Mouse (Mus musculus): ENCODE measurements at regions not wholly inside any gene's neighbourhood (a gene's known extent, or its start where the extent isn't known, plus 50 kb on each side); places are given as distances from the start of the nearest gene placed in this dataset.

- H3K79me2 ChIP-seq (ENCODE audit: control insufficient read depth, insufficient read depth) = no peaks in the 10 kb centered on the region
- TF ChIP-seq POLR2A (IDR thresholded peaks at IDR 0.05; ENCODE audit: insufficient read length, low read depth) (no peak), MAX (IDR thresholded peaks at IDR 0.05; ENCODE audit: low read depth) (no peak), MYOG (IDR thresholded peaks at IDR 0.05; ENCODE audit: control insufficient read depth in 1 of 3, insufficient read depth in 1 of 3, insufficient read length in 2 of 3, low read depth in 2 of 3) (no peak)
- no peaks in the 10 kb centered on the region for H3K27me3 ChIP-seq (ENCODE audit: control insufficient read depth, insufficient read depth, insufficient read length)
- no peak overlapping the region for H3ac ChIP-seq (ENCODE audit: control insufficient read depth, insufficient read length)
- no peak overlapping the region for H3K4me2 ChIP-seq (ENCODE audit: low read depth)
- no peaks in the 10 kb centered on the region for H3K36me3 ChIP-seq (ENCODE audit: control insufficient read depth, insufficient read depth)
- H3K4me3 ChIP-seq = no peak overlapping the region
Measured at GRCm38 (mm10) chr1:64220040-64220439, 98.0 kb upstream of the Klf7 start.

GRCm38 (mm10) chr1:64215646-64216045 lies 93.6 kb upstream of the Klf7 start:
- no peak overlapping the region for H3K4me3 ChIP-seq
- H3ac ChIP-seq (ENCODE audit: control insufficient read depth, insufficient read length) = no peak overlapping the region
- H3K36me3 ChIP-seq (ENCODE audit: control insufficient read depth, insufficient read depth) = no peaks in the 10 kb centered on the region
- no peak overlapping the region for H3K4me2 ChIP-seq (ENCODE audit: low read depth)
- no peak for TF ChIP-seq TCF12 (IDR thresholded peaks at IDR 0.05; ENCODE audit: insufficient read depth, poor library complexity, severe bottlenecking)
- TF ChIP-seq MYOG (IDR thresholded peaks at IDR 0.05; ENCODE audit: control insufficient read depth in 1 of 3, insufficient read depth in 1 of 3, insufficient read length in 2 of 3, low read depth in 2 of 3) = no peak
- TF ChIP-seq USF1 (IDR thresholded peaks at IDR 0.05; ENCODE audit: low read depth) = no peak
- TF ChIP-seq E2F4 (IDR thresholded peaks at IDR 0.05; ENCODE audit: insufficient read depth) = no peak
- TF ChIP-seq TCF3 (IDR thresholded peaks at IDR 0.05; ENCODE audit: insufficient read length, low read depth) = no peak
- TF ChIP-seq POLR2AphosphoS2 (IDR thresholded peaks at IDR 0.05; ENCODE audit: insufficient read length, low read depth) = no peak
- no peak for TF ChIP-seq MAX (IDR thresholded peaks at IDR 0.05; ENCODE audit: low read depth)
- TF ChIP-seq CEBPB (IDR thresholded peaks at IDR 0.05; ENCODE audit: insufficient read depth, poor library complexity, severe bottlenecking) = no peak
- no peak for TF ChIP-seq REST (IDR thresholded peaks at IDR 0.05; ENCODE audit: insufficient read depth, insufficient read length)
- no peak for TF ChIP-seq SRF (IDR thresholded peaks at IDR 0.05; ENCODE audit: control insufficient read depth, insufficient read length, low read depth)
- TF ChIP-seq MYOD1 (IDR thresholded peaks at IDR 0.05; ENCODE audit: control insufficient read depth in 1 of 3, insufficient read length in 2 of 3, low read depth in 2 of 3) = no peak
- no peaks in the 10 kb centered on the region for H3K79me2 ChIP-seq (ENCODE audit: control insufficient read depth, insufficient read depth)
- no peaks in the 10 kb centered on the region for H3K27me3 ChIP-seq (ENCODE audit: control insufficient read depth, insufficient read depth, insufficient read length)

GRCm38 (mm10) chr1:64209131-64209530 lies 87.0 kb upstream of the Klf7 start:
- Histone ChIP-seq H3K4me2 (ENCODE audit: low read depth) (no peak overlapping the region), H3K27me3 (ENCODE audit: control insufficient read depth, insufficient read depth, insufficient read length) (no peaks in the 10 kb centered on the region), H3K79me2 (ENCODE audit: control insufficient read depth, insufficient read depth) (no peaks in the 10 kb centered on the region), H3ac (ENCODE audit: control insufficient read depth, insufficient read length) (no peak overlapping the region), H3K36me3 (ENCODE audit: control insufficient read depth, insufficient read depth) (no peaks in the 10 kb centered on the region), H3K4me3 (no peak overlapping the region)
- TF ChIP-seq POLR2AphosphoS2 (IDR thresholded peaks at IDR 0.05; ENCODE audit: insufficient read length, low read depth) = no peak
- TF ChIP-seq CEBPB (IDR thresholded peaks at IDR 0.05; ENCODE audit: insufficient read depth, poor library complexity, severe bottlenecking) = no peak
- no peak for TF ChIP-seq POLR2A (IDR thresholded peaks at IDR 0.05; ENCODE audit: insufficient read length, low read depth)
- TF ChIP-seq SRF (IDR thresholded peaks at IDR 0.05; ENCODE audit: control insufficient read depth, insufficient read length, low read depth) = no peak
- TF ChIP-seq USF1 (IDR thresholded peaks at IDR 0.05; ENCODE audit: low read depth) = no peak
- TF ChIP-seq TCF12 (IDR thresholded peaks at IDR 0.05; ENCODE audit: insufficient read depth, poor library complexity, severe bottlenecking) = no peak
- TF ChIP-seq MAX (IDR thresholded peaks at IDR 0.05; ENCODE audit: low read depth) = no peak
- TF ChIP-seq E2F4 (IDR thresholded peaks at IDR 0.05; ENCODE audit: insufficient read depth) = no peak
- TF ChIP-seq REST (IDR thresholded peaks at IDR 0.05; ENCODE audit: insufficient read depth, insufficient read length) = no peak
- TF ChIP-seq TCF3 (IDR thresholded peaks at IDR 0.05; ENCODE audit: insufficient read length, low read depth) = no peak
- TF ChIP-seq MYOG (IDR thresholded peaks at IDR 0.05; ENCODE audit: control insufficient read depth in 1 of 3, insufficient read depth in 1 of 3, insufficient read length in 2 of 3, low read depth in 2 of 3) = no peak

GRCm38 (mm10) chr1:64200387-64201023 lies 78.4 kb upstream of the Klf7 start:
- Histone ChIP-seq H3K36me3 (ENCODE audit: control insufficient read depth, insufficient read depth) (no peaks in the 10 kb centered on the region), H3K4me2 (ENCODE audit: low read depth) (no peak overlapping the region), H3ac (ENCODE audit: control insufficient read depth, insufficient read length) (no peak overlapping the region), H3K79me2 (ENCODE audit: control insufficient read depth, insufficient read depth) (no peaks in the 10 kb centered on the region), H3K4me3 (no peak overlapping the region), H3K27me3 (ENCODE audit: control insufficient read depth, insufficient read depth, insufficient read length) (no peaks in the 10 kb centered on the region)
- TF ChIP-seq POLR2AphosphoS2 (IDR thresholded peaks at IDR 0.05; ENCODE audit: insufficient read length, low read depth) (no peak), MAX (IDR thresholded peaks at IDR 0.05; ENCODE audit: low read depth) (no peak), MYOG (IDR thresholded peaks at IDR 0.05; ENCODE audit: control insufficient read depth in 1 of 3, insufficient read depth in 1 of 3, insufficient read length in 2 of 3, low read depth in 2 of 3) (no peak), POLR2A (IDR thresholded peaks at IDR 0.05; ENCODE audit: insufficient read length, low read depth) (no peak), SRF (IDR thresholded peaks at IDR 0.05; ENCODE audit: control insufficient read depth, insufficient read length, low read depth) (no peak), TCF12 (IDR thresholded peaks at IDR 0.05; ENCODE audit: insufficient read depth, poor library complexity, severe bottlenecking) (no peak), USF1 (IDR thresholded peaks at IDR 0.05; ENCODE audit: low read depth) (no peak), MYOD1 (IDR thresholded peaks at IDR 0.05; ENCODE audit: control insufficient read depth in 1 of 3, insufficient read length in 2 of 3, low read depth in 2 of 3) (no peak), CEBPB (IDR thresholded peaks at IDR 0.05; ENCODE audit: insufficient read depth, poor library complexity, severe bottlenecking) (no peak), TCF3 (IDR thresholded peaks at IDR 0.05; ENCODE audit: insufficient read length, low read depth) (no peak), REST (IDR thresholded peaks at IDR 0.05; ENCODE audit: insufficient read depth, insufficient read length) (no peak), E2F4 (IDR thresholded peaks at IDR 0.05; ENCODE audit: insufficient read depth) (no peak)

GRCm38 (mm10) chr1:64198781-64199180 lies 76.7 kb upstream of the Klf7 start:
- Histone ChIP-seq H3K36me3 (ENCODE audit: control insufficient read depth, insufficient read depth) (no peaks in the 10 kb centered on the region), H3K27me3 (ENCODE audit: control insufficient read depth, insufficient read depth, insufficient read length) (no peaks in the 10 kb centered on the region), H3K4me2 (ENCODE audit: low read depth) (no peak overlapping the region), H3K79me2 (ENCODE audit: control insufficient read depth, insufficient read depth) (no peaks in the 10 kb centered on the region), H3K4me3 (no peak overlapping the region), H3ac (ENCODE audit: control insufficient read depth, insufficient read length) (no peak overlapping the region)
- TF ChIP-seq E2F4 (IDR thresholded peaks at IDR 0.05; ENCODE audit: insufficient read depth) (no peak), USF1 (IDR thresholded peaks at IDR 0.05; ENCODE audit: low read depth) (no peak), POLR2AphosphoS2 (IDR thresholded peaks at IDR 0.05; ENCODE audit: insufficient read length, low read depth) (no peak), MAX (IDR thresholded peaks at IDR 0.05; ENCODE audit: low read depth) (no peak)
